Mouse (Mus musculus) midbrain, embryonic 14.5 days (tissue): ENCODE results near the gene Gm20873. TPM values are rescaled to one million over a fixed set of nuclear protein-coding genes. Genes with fewer than 3 reads are reported as not detected.
"Not testable (repeated sequence)": the region's sequence is repeated elsewhere in the genome, so short reads cannot be mapped to it uniquely, and the experiment has no call there.

ENCODE experiments used
- ATAC-seq: fragments of 200-750 bp; cut with Nextera tagmentation; 2 replicates; pipeline ENCODE4 v1.8.0; 2017; ENCODE audit warnings: moderate number of reproducible peaks, moderate library complexity; ENCODE audit not compliant: low FRiP score, low TSS enrichment
- DNase-seq: peaks from one replicate; pipeline ENCODE4 v3.0.0-alpha.2; 2015
- H3K27ac ChIP-seq: fragments of 300-500 bp; sonication (generic); replicated peaks from 2 replicates; pipeline ENCODE4 v1.5.1; 2014; ENCODE audit warnings: mild to moderate bottlenecking, low read depth, low read length, moderate library complexity
- H3K27me3 ChIP-seq: fragments of 300-500 bp; sonication (generic); 2 replicates; pipeline ENCODE4 v1.6.1; 2014; ENCODE audit warnings: low read length, control low read depth, mixed read lengths; ENCODE audit not compliant: control insufficient read depth, insufficient read depth
- H3K36me3 ChIP-seq: fragments of 300-500 bp; sonication (generic); 2 replicates; pipeline ENCODE4 v1.6.1; 2014; ENCODE audit warnings: low read length, control low read depth; ENCODE audit not compliant: control insufficient read depth, insufficient read depth
- H3K4me1 ChIP-seq: fragments of 300-500 bp; sonication (generic); 2 replicates; pipeline ENCODE4 v1.6.1; 2014; ENCODE audit warnings: mild to moderate bottlenecking, antibody characterized with exemption, low read length, control low read depth; ENCODE audit not compliant: control insufficient read depth, insufficient read depth
- H3K4me2 ChIP-seq: fragments of 300-500 bp; sonication (generic); 2 replicates; pipeline ENCODE4 v1.6.1; 2014; ENCODE audit warnings: mild to moderate bottlenecking, low read length, moderate library complexity
- H3K4me3 ChIP-seq: fragments of 300-500 bp; sonication (generic); replicated peaks from 2 replicates; pipeline ENCODE4 v1.5.1; 2014; ENCODE audit warnings: low read depth, low read length
- H3K9ac ChIP-seq: fragments of 300-500 bp; sonication (generic); replicated peaks from 2 replicates; pipeline ENCODE4 v1.6.1; 2014; ENCODE audit warnings: mild to moderate bottlenecking, low read length, moderate library complexity
- H3K9me3 ChIP-seq: fragments of 300-500 bp; sonication (generic); 2 replicates; pipeline ENCODE4 v1.6.1; 2016; ENCODE audit warnings: low read length, control low read depth, mixed read lengths; ENCODE audit not compliant: control insufficient read depth
- WGBS: fragments of 180-500 bp; shearing (Covaris S2); extraction: QIAGEN DNeasy Blood & Tissue Kit; methylation state at CpG from one replicate; pipeline ENCODE4 v1.1.7; 2014; 5-methylcytosine and 5-hydroxymethylcytosine counted together
- polyA plus RNA-seq: library from polyadenylated mRNA; unstranded; fragments of >200 nt; fragmentation: Nextera tagmentation; extraction: Ambion mirVana; gene quantifications from 2 replicates; pipeline ENCODE4 v1.2.1, GENCODE M21; 2014

Gm20873 gene
- not detected in 2 replicates for polyA plus RNA-seq

DNA sequence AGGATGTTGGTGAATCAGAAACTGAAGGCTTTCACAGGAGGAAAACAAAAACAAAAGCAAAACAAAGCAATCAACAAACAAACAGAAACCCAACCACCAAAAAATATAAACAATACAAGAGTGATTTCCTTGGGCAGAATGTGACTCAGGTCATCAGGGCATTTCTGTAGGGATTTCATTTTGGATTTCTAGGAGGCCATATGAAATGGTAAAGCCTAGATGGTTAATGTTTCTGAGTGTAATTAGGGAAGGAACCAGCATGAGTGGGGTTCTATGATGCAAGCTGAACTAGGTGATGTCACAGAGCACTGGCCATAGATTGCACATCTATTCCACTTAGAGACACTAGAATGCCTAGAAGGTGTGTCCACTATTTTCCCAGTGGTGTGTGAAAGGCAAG lies at the start of gene Gm20873:
Gene Gm20873 (plus strand): TSS at position 301 of the 400 bp plus-strand sequence.
- H3K4me3 ChIP-seq, ATAC-seq, H3K27ac ChIP-seq, H3K9ac ChIP-seq, H3K36me3 ChIP-seq, H3K4me1 ChIP-seq, DNase-seq, H3K9me3 ChIP-seq, H3K27me3 ChIP-seq, H3K4me2 ChIP-seq: not testable (repeated sequence)

DNA sequence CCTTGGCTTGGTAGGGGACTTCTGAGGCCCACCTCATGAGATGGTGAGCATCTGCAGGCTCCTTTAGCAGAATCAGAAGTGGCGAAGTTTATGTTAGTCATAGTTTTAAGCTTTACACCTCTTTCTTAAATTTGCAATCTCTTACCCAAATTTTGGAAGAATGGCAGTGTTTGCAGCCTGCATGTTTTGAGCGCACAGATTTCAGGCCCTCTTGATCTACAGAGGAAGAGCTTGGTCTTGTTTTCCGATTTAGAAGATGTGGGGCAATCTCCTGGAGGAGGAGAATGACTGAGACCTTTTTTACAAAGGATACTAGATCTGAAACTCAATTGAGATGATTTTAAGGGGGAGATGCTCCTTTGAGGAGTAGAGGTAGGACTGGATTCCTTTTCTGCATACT lies 29.0 kb upstream of the Gm20873 start, which contains the start of gene Gm21746:
Gene Gm21746 (minus strand): TSS at position 101 of the 400 bp plus-strand sequence.
- WGBS, result 72% methylated on average over 2 of the region's 3 CpGs
- H3K4me1 ChIP-seq, H3K27ac ChIP-seq, H3K9me3 ChIP-seq, H3K4me2 ChIP-seq, H3K9ac ChIP-seq, H3K4me3 ChIP-seq, H3K27me3 ChIP-seq, DNase-seq, H3K36me3 ChIP-seq, ATAC-seq: not testable (repeated sequence)

Other genes with a start within 250 kb of the Gm20873 start
- gene Gm21746, start 29.1 kb upstream of the Gm20873 start, polyA plus RNA-seq, result not detected in 2 replicates